Mouse (Mus musculus) embryonic facial prominence, embryonic 14.5 days (tissue): Measurements from ENCODE around the gene Reg4. TPM values are rescaled to one million over a fixed set of nuclear protein-coding genes. Genes with fewer than 3 reads are reported as not detected.

Experiments
- ATAC-seq: fragments of 200-750 bp; cut with Nextera tagmentation; 2 replicates; pipeline ENCODE4 v1.8.0; 2017; ENCODE audit warnings: low read depth, moderate number of reproducible peaks, moderate TSS enrichment
- DNase-seq: peaks from one replicate; pipeline ENCODE4 v3.0.0-alpha.2; 2015; ENCODE audit warnings: low spot score
- H3K27ac ChIP-seq: fragments of 300-500 bp; sonication (generic); replicated peaks from 2 replicates; pipeline ENCODE4 v1.5.1; 2014; ENCODE audit warnings: low read depth, mild to moderate bottlenecking, low read length, moderate library complexity
- H3K27me3 ChIP-seq: fragments of 300-500 bp; sonication (generic); replicated peaks from 2 replicates; pipeline ENCODE4 v1.6.1; 2014; ENCODE audit warnings: low read length; ENCODE audit not compliant: control insufficient read depth, insufficient read depth
- H3K36me3 ChIP-seq: fragments of 300-500 bp; sonication (generic); 2 replicates; pipeline ENCODE4 v1.6.1; 2014; ENCODE audit warnings: low read length, mixed read lengths; ENCODE audit not compliant: control insufficient read depth, insufficient read depth
- H3K4me1 ChIP-seq: fragments of 300-500 bp; sonication (generic); 2 replicates; pipeline ENCODE4 v1.6.1; 2014; ENCODE audit warnings: antibody characterized with exemption, low read length; ENCODE audit not compliant: control insufficient read depth, insufficient read depth
- H3K4me2 ChIP-seq: fragments of 300-500 bp; sonication (generic); 2 replicates; pipeline ENCODE4 v1.6.1; 2014; ENCODE audit warnings: low read depth, mild to moderate bottlenecking, low read length, moderate library complexity, mixed read lengths
- H3K4me3 ChIP-seq: fragments of 300-500 bp; sonication (generic); 2 replicates; pipeline ENCODE4 v1.5.1; 2014; ENCODE audit warnings: low read depth, mild to moderate bottlenecking, low read length
- H3K9ac ChIP-seq: fragments of 300-500 bp; sonication (generic); 2 replicates; pipeline ENCODE4 v1.6.1; 2014; ENCODE audit warnings: low read depth, mild to moderate bottlenecking, low read length, moderate library complexity, mixed read lengths
- H3K9me3 ChIP-seq: fragments of 300-500 bp; sonication (generic); 2 replicates; pipeline ENCODE4 v1.6.1; 2016; ENCODE audit warnings: low read length; ENCODE audit not compliant: control insufficient read depth
- WGBS: fragments of 180-500 bp; shearing (Covaris S2); extraction: QIAGEN DNeasy Blood & Tissue Kit; methylation state at CpG from one replicate; pipeline ENCODE4 v1.1.7; 2014; 5-methylcytosine and 5-hydroxymethylcytosine counted together
- polyA plus RNA-seq: library from polyadenylated mRNA; unstranded; fragments of >200 nt; fragmentation: Nextera tagmentation; extraction: Ambion mirVana; gene quantifications from 2 replicates; pipeline ENCODE4 v1.2.1, GENCODE M21; 2014

Reg4 gene
- polyA plus RNA-seq, 1 experiment from 2014 or later = not detected

DNA sequence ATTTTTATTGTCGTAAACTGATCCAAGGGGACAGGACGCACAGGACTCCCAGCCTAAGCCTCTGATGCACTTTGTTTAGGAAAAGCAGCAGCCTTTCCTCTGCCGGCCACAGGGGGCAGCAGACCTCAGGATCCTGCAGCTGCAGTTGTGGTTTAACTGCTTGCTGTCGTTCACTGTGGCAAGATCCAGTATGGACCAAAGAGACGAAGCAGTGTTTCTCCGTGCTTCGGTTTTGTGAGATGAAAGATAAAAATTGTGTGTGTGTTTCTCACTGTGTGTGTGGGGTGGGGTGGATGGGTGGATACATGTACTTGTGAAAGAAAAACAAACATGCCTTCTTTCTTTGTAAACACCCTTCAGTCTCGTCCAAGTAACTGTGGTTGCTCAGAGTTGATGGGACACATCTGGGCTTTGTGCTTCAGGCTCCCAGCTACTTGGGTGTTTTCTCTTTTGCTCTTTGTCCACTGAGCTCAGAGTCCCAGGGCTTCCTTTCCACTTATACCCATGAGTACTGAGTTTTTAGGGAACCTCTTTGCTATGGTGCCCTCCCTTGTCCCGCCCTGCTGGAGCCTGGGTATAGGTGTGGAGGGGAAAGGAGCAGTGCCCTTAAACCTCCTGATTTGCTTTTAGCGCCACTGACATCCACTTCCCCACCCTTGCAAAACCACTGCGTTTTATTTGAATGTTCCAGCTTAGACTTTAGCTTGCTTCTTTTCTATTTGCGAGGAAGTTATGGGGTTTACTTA is 59.1 kb downstream of the Reg4 start:
- DNase-seq (peak; percentile 79), ATAC-seq (peak; percentile 75; the same call in 1 of the 2 replicates)
- WGBS = 32% methylated on average over 12 of the region's 12 CpGs
- Histone ChIP-seq H3K36me3 (no peaks in the 10 kb centered on the region), H3K9ac (no peak overlapping the region), H3K4me3 (no peak overlapping the region), H3K4me2 (peak overlapping the region; percentile 30; the same call in 1 of the 2 replicates), H3K9me3 (no peaks in the 10 kb centered on the region), H3K4me1 (peaks cover 6% of the 10 kb centered on the region; the same call in 1 of the 2 replicates), H3K27me3 (no peaks in the 10 kb centered on the region), H3K27ac (no peak overlapping the region)

DNA sequence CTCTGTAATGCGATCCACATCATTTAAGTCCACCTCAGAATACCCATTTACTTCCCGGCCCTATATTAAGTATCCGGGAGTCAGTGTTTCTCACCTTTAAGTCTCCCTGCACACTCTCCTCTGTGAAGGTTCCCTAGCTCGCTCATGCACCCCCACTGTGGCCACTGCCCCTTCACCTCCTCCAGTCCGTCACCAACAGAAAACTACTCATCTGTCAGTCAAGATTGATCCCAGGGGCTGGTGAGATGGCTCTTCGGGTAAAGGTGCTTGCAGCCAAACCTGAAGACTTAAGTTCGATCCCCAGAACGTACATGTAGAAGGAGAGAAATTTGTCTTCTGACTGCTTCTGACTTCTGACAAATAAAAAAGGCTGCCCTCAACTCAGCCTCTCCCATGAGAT is 60.5 kb downstream of the Reg4 start:
- no peak for ATAC-seq
- Histone ChIP-seq H3K4me1 (peaks cover 6% of the 10 kb centered on the region; the same call in 1 of the 2 replicates), H3K9me3 (0 out of 2 replicates have a peak, but pooled peaks cover 3% of the 10 kb centered on the region), H3K4me3 (no peak overlapping the region), H3K36me3 (no peaks in the 10 kb centered on the region), H3K27me3 (no peaks in the 10 kb centered on the region), H3K4me2 (no peak overlapping the region), H3K9ac (no peak overlapping the region), H3K27ac (no peak overlapping the region)
- 87% methylated on average over 8 of the region's 8 CpGs for WGBS
- no peak for DNase-seq

DNA sequence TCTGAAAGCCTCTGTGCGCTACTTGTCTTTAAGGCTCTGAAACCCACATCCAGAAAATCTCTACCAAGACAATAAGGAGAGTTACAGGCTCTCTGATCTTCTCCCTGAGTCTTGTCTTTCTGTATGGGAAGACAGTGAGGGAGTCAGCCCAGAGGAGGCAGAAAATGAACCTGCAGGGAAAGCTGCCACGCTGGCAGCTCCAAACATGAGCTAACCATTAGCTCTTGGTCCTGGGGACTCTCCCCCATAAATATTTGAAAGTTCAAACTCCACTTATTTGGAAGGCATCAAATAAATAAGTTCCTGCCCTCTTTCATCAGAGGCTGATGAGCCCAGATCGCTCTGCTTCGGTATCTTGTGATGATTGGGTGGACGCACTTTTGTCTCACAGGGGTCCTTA is 61.2 kb downstream of the Reg4 start:
- no peak for ATAC-seq

More for the DNA sequence above, 61.2 kb downstream of the Reg4 start:
- no peaks in the 10 kb centered on the region for H3K27me3 ChIP-seq
- 90% methylated on average over 5 of the region's 5 CpGs for WGBS
- no peak overlapping the region for H3K9ac ChIP-seq
- H3K4me3 ChIP-seq = no peak overlapping the region
- H3K4me2 ChIP-seq = no peak overlapping the region
- H3K4me1 ChIP-seq = peaks cover 6% of the 10 kb centered on the region; the same call in 1 of the 2 replicates
- DNase-seq = no peak
- H3K36me3 ChIP-seq = no peaks in the 10 kb centered on the region
- H3K9me3 ChIP-seq = 0 out of 2 replicates have a peak, but pooled peaks cover 3% of the 10 kb centered on the region
- H3K27ac ChIP-seq = no peak overlapping the region

Other genes with a start within 250 kb of the Reg4 start
- gene Notch2, start 208.6 kb upstream of the Reg4 start, polyA plus RNA-seq = 35.6 and 39.3 TPM in 2 replicates
- gene Adam30, start 61.5 kb upstream of the Reg4 start, polyA plus RNA-seq = not detected in 2 replicates
- 7.2 and 8.2 TPM in 2 replicates for gene Hmgcs2, start 58.3 kb downstream of the Reg4 start, polyA plus RNA-seq
- gene Phgdh, start 117.8 kb downstream of the Reg4 start, polyA plus RNA-seq = 190 and 218 TPM in 2 replicates
- gene Zfp697, start 160.3 kb downstream of the Reg4 start, polyA plus RNA-seq = 4.8 and 6.2 TPM in 2 replicates
- gene Gm4450, start 235.0 kb downstream of the Reg4 start, polyA plus RNA-seq = not detected in 2 replicates